Mouse (Mus musculus): ENCODE measurements around the gene Rnf41.

The Rnf41 gene

GRCm38 (mm10) chr10:128382482-128382881 is 29.0 kb upstream of the Rnf41 start:
- no peak for ATAC-seq (ENCODE audit: insufficient number of reproducible peaks, low FRiP score, low TSS enrichment)

- ATAC-seq (ENCODE audit: insufficient number of reproducible peaks, low FRiP score, low TSS enrichment) = no peak
Measured at GRCm38 (mm10) chr10:128385902-128386301, 25.6 kb upstream of the Rnf41 start.

- no peak for ATAC-seq (ENCODE audit: insufficient number of reproducible peaks, low FRiP score, low TSS enrichment)
Measured at GRCm38 (mm10) chr10:128388941-128389340, 22.5 kb upstream of the Rnf41 start.

GRCm38 (mm10) chr10:128389570-128389969 is 21.9 kb upstream of the Rnf41 start:
- ATAC-seq (ENCODE audit: insufficient number of reproducible peaks, low FRiP score, low TSS enrichment) = no peak

DNA sequence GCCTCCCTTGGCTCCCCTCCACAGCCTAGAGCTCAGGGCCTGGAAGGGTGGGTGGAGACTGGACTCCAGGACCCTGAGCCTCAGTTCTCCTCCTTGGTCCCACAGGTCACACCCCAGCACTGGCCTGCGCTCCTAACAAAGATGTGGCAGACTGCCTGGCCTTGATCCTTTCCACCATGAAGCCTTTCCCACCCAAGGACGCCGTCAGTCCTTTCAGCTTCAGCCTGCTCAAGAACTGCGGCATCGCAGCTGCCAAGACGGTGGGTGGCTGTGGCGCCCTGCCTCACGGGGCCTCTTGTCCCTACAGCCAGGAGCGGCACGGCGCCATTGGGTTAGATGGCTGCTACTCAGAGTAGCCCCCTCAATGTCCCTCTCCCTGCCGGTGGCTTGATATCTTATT is 21.1 kb upstream of the Rnf41 start:
- ATAC-seq (ENCODE audit: insufficient number of reproducible peaks, low FRiP score, low TSS enrichment) = no peak

GRCm38 (mm10) chr10:128391850-128392249 is 19.6 kb upstream of the Rnf41 start:
- ATAC-seq (ENCODE audit: insufficient number of reproducible peaks, low FRiP score, low TSS enrichment) = no peak

DNA sequence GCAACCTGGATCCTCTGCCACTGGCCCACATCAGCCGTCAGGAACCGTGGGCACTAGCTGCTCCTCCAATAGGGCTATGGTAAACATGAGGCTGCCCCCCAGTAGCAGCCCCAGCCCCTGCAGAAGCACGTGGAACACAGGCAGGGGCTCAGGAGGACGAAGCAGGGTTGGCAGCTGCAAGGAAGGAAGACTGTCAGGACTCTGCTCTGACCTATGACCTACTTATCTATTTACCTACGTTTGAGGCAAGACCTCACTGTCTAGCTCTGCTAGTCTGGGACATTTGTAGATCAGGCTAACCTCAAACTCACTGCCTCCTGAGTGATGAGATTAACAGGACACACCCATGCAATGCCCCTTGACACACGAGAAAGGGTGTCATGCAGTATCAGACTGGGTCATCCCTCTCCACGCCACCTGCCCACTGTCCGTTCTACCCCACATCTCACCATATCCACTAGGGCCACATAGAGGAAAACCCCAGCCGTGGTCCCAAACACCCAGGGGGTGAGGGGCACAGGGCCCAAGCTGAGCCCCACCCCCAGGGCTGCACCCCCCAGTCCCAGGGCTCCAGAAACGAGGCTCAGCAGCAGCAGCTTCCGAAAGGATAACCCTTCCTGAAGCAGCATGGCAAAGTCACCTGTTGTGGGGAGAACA is 15.3 kb upstream of the Rnf41 start:
- ATAC-seq (ENCODE audit: insufficient number of reproducible peaks, low FRiP score, low TSS enrichment) = no peak

DNA sequence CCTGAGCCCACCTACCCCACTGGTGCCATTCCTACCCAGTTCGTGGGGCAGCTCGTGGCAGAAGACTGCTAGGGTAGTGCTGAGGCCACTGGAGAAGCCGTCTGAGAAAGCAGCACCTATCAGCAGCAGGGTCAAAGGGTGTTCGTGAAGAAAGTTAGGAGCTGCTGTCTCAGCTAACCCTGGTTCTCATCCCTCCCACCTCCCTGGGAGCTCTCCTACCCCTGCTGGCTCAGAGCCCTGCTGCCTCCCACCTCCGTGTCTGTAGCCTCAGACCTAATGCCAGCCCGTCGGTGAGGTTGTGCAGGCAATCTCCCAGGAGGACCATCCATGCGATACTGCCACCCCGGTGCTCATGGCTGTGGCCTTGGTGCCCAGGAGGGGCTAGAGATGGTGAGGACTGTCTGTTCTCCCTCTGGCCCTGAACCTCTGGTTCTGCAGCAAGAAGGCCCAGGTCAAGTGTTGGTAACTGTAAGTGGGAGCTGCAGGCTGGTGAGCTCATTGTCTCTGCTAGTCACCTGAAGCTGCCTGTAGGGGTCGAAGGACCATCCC is 14.7 kb upstream of the Rnf41 start:
- ATAC-seq (ENCODE audit: insufficient number of reproducible peaks, low FRiP score, low TSS enrichment) = no peak

GRCm38 (mm10) chr10:128397466-128397865 is 14.0 kb upstream of the Rnf41 start:
- ATAC-seq (ENCODE audit: insufficient number of reproducible peaks, low FRiP score, low TSS enrichment) = no peak

- no peak for ATAC-seq (ENCODE audit: insufficient number of reproducible peaks, low FRiP score, low TSS enrichment)
Measured at GRCm38 (mm10) chr10:128400338-128400737, 11.1 kb upstream of the Rnf41 start.

GRCm38 (mm10) chr10:128401056-128401455 is 10.4 kb upstream of the Rnf41 start, which contains the start of gene Slc39a5:
Slc39a5 (minus strand) TSS chr10:128401229.
- no peak for ATAC-seq (ENCODE audit: insufficient number of reproducible peaks, low FRiP score, low TSS enrichment)

GRCm38 (mm10) chr10:128401638-128402037 is 9.8 kb upstream of the Rnf41 start:
- ATAC-seq (ENCODE audit: insufficient number of reproducible peaks, low FRiP score, low TSS enrichment) = no peak

DNA sequence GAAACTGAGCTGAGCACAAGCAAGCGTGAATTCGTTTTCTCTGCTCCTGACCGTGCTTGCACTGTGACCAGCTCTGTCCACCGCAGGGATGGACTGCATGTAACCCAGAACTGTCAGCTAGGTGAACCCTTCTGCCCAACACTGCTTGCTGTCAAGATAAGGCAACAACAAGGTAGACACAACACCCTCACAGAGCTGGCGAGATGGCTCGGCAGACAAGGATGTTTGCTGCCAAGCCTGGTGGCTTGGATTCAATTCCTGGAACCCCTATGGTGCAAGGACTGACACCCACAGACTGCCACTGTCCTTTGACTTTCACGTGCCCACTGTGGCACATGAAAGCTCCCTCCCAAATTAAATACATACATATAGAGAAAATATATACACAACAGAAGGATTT is 7.5 kb upstream of the Rnf41 start:
- ATAC-seq (ENCODE audit: insufficient number of reproducible peaks, low FRiP score, low TSS enrichment) = peak; percentile 60; the same call in 1 of the 2 replicates

- ATAC-seq (ENCODE audit: insufficient number of reproducible peaks, low FRiP score, low TSS enrichment) = no peak
Measured at GRCm38 (mm10) chr10:128408591-128409535, 2.6 kb upstream of the Rnf41 start.

GRCm38 (mm10) chr10:128409692-128410559 is 1.5 kb upstream of the Rnf41 start:
- ATAC-seq (ENCODE audit: insufficient number of reproducible peaks, low FRiP score, low TSS enrichment) = peak; percentile 96

- no peak for ATAC-seq (ENCODE audit: insufficient number of reproducible peaks, low FRiP score, low TSS enrichment)
Measured at GRCm38 (mm10) chr10:128410560-128410845, 954 bp upstream of the Rnf41 start.

GRCm38 (mm10) chr10:128412055-128412381 is 561 bp downstream of the Rnf41 start:
- ATAC-seq (ENCODE audit: insufficient number of reproducible peaks, low FRiP score, low TSS enrichment) = no peak

- ATAC-seq (ENCODE audit: insufficient number of reproducible peaks, low FRiP score, low TSS enrichment) = no peak
Measured at GRCm38 (mm10) chr10:128412558-128412957, 1.1 kb downstream of the Rnf41 start.

GRCm38 (mm10) chr10:128413076-128413475 is 1.6 kb downstream of the Rnf41 start:
- no peak for ATAC-seq (ENCODE audit: insufficient number of reproducible peaks, low FRiP score, low TSS enrichment)

DNA sequence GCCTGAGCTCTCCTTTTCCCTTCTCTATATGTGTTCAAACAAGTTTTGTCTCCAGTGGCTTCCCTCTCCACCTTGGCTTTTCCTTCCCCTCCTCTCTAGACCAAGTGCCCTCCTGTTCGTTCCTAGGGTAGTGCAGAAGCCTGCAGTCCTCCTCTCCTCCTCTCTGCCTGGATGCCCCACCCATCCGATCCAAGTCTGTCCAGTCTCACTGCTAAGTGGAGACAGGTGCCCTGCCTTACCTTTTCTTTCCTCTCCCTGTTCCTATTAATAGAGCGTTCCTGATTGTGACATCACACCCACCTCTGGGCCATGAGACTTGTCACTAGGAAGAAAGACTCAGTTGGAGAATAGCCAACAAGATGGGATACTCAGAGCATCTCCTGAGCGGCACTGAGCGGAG is 3.4 kb downstream of the Rnf41 start:
- ATAC-seq (ENCODE audit: insufficient number of reproducible peaks, low FRiP score, low TSS enrichment) = no peak

GRCm38 (mm10) chr10:128422426-128422825 is 11.0 kb downstream of the Rnf41 start:
- ATAC-seq (ENCODE audit: insufficient number of reproducible peaks, low FRiP score, low TSS enrichment) = no peak

All from cerebellum, adult (tissue).